Mouse (Mus musculus) monocyte, adult 2 months (primary cell): ENCODE data around the gene Rph3al.
A peak's percentile ranks its signal among the peaks of the same experiment; 100 is the strongest.

Source experiments
- DNase-seq, 2 experiments: peaks; one replicate each; pipeline ENCODE4 v3.0.0; 2022; ENCODE audit warnings: low spot score in 2 of 2, low read depth in 1 of 2

Rph3al gene

DNA sequence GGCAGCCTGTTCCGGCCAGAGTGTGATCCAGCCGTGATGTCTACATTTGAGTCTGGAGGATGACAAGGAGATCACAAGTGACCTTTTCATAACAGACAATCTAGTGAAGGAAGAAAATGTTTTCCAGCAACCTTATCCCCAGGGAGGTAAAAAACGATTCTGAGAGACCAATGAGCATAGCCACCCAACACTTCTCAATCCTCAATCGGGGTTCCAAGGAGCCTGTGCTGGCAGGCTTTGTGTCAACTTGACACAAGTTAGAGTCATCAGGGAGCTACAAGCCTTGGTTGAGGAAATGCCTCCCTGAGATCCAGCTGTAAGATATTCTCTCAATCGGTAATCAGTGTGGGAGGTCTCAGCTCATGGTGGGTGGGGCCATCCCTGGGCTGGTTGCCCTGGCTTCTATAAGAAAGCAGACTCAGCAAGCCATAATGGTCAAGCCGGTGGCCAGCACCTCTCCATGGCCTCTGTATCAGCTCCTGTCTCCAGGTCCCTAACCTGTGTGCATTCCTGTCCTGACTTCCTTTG lies at the start of gene Rph3al:
Rph3al (minus strand) TSS at position 51 of the 528 bp plus-strand sequence.
- DNase-seq: no peak

DNA sequence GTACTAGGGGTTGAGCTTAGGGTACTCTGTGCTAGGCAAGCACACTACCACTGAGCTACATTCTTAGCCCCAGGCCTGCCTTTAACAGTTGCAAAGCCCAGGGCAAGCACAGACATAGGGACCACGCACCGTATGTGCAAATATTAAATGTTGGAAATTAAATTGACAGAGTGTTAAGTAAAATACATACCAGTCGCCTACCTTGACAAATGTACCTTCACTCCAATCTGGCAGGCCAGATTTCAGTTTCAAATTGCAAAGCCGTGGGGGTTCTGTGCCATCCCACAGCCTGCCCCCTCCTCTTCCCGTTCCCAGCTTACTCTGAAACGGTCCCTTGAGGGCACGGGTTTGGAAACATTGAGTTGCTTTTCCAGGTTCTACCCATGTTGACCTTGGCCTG lies 47.7 kb upstream of the Rph3al start:
- DNase-seq: no peak

DNA sequence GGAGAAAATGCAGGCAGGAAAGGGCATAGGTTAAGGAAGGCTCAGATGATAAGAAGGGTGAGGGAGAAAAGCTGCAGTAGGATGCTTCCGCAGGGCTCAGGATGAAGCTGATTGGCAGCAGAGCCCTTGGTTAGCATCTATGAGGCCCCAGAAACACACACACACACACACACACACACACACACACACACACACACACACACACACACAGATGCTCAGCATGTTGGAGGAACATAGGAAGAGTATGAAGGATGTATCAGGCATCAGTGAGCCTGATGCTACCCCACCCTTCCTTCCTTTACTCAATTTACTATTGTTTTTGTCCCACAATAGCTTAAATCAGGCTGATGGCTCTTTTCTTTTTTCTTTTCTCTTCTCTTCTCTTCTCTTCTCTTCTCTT lies 46.4 kb upstream of the Rph3al start:
- no peak for DNase-seq

DNA sequence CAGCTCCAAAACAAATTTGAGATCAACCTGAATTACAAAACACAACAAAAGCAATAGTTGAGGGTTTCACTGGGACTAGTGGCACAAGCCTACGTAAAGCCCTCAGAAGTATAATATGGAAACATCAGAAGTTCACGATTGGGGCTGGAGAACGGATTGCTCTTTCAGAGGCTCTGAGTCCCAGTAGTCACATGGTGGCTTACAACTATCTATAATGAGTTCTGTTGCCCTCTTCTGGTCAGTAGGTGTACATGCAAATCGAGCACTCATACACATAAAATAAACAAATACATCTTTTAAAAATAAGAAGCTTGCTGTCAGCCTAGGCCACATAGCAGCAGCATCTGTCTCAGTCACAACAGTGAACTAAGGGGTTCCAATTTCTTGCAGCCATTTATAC lies 45.0 kb upstream of the Rph3al start:
- no peak for DNase-seq

DNA sequence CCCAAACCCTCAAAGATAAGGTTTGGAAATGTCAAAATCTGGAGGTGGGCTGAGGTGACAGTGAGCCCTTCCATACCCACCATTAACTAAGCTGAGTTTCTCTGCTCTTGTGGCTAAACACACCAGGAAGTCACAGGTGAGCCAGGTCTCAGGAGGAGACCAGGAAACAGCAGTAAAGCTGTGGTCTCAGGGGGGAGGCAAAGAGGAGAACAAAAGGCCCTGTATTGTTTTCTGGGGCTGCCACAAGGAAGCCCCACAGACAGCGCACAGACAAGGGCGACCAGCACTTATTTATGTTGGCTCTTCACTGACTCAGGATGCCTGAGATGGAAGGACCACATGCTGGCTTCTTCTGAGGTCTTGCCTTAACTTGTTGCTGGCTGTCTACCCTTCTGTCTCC lies 42.2 kb upstream of the Rph3al start:
- no peak for DNase-seq

DNA sequence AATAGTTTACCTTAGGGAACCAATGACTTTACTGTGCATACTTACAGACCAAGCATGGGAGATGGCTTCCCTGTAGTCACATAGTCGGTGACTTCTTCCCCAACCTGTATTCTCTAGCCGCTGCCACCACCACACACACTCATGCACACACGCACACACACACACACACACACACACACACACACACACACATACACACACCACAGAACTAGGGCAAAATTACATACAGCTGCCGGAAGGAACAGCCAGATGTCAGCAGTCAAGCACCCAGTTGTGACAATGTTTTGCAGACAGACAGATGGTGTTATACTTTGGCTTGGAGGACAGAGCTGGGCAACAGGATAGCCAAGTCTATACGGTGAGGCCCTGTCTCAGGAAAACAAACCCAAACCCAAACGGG lies 39.8 kb upstream of the Rph3al start:
- no peak for DNase-seq

DNA sequence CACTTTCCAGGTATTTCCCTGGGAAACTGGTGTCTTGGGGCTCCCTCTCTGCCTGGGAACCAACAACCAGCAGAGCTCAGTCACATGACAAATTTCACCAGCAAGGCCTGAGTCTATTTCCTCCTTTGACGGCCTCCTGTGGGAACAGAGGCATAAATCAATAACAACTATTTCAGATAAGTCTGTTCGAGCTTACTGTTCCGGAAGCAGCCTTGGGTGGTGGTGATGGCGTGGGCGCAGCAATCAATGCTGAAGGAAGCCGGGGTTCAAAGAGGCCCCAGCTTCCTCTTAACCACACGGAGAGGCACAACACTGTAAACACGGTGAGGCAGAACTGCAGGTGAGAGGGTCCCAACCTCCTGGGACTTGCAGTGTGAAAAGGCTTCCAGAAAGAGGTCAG lies 38.5 kb upstream of the Rph3al start:
- DNase-seq: no peak

DNA sequence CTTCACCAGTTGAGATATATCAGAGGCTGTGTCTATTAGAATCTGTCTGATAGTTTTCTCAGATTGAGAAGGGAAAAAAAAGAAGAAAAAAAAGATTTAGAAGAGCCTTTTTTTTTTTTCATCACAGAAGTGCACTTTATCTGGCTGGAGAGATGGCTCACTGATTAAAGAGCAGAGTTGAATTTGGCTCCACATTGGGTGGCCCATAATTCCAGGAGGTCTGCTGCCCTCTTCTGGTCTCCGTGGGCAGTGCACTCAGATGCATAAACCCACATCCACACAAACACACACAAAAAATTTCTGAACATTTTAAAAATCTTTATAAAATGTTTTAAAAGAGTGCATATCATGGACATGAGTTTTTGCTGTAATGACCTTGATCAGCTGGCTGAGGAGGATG lies 35.8 kb upstream of the Rph3al start:
- no peak for DNase-seq

DNA sequence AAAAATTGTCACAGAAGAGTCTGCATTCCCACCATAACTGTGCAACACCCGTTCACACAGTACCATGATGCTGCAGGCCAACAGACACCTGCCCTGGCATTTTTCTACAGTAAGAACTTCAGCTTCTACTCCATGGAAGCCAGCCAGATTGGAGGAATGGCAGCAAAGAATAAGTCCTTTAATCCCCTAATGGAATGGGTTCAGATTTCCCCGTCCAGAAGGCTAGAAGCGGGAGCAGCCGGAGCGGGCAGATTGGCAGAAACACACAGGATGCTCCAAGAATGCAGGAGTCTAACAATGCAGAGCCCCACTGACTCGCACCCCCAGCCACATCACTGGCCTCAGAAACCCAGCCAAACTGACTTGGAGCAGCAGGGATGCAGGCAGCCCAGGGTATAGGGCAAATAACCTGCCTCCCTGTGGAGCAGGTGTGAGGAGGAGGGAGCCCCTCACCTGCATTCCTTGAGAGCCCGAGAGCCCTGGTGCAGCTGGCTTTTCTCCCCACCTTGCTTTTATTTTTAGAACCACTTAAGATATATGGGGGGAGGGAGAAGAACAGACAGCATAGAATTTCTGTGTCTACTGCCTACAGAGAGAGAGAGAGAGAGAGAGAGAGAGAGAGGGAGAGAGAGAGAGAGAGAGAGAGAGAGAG lies 34.8 kb upstream of the Rph3al start:
- DNase-seq: no peak

DNA sequence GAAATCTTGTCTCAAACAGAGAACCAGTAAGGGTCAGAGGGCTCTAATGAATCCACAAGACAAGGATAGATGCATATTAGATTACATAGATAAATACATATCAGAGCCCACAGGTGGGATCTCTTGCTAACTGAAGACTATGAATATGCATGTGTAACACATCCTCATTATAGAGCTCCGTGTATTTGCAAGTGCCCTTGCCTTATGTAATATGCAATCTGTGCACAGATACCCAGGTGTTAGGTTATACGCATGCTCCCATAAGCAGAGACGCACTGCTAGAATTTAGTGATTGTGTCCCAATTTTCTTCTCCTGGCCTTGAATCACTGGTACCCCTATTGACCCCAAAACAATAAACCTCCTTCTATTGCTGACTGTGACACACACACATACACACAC lies 34.0 kb upstream of the Rph3al start:
- no peak for DNase-seq

DNA sequence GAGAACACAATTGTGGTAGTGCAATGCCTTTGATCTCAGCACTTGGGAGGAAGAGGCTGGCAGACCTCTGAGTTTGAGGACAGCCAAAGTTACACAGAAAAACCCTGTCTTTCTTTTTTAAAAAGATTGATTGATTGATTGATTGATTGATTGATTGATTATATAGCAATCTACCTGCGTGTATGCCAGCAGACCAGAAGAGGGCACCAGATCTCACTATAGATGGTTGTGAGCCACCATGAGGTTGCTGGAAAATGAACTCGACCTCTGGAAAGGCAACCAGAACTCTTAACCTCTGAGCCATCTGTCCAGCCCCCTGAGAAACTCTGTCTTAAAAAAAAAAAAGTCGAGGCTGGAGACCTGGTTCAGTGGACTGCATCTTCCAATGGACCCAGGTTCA lies 32.4 kb upstream of the Rph3al start:
- DNase-seq: no peak

DNA sequence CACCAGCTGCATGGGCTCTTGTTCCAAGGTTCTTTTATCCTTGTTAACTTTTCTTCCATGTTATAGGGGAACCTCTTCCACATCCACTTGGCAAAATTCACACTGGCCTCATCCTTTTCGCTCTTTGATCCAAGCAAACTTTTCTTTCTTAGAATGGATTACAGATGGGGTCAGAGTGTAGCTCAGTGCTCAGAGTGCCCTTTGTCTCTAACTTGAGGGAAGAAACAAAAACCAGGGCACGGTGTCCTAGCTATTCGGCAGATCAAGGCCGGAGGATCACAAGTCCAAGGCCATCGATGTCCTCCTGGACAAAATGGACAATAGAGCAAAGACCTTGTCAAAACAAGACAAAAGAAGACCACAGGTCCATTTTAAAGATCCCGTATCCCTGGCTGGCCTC lies 30.5 kb upstream of the Rph3al start:
- no peak for DNase-seq

DNA sequence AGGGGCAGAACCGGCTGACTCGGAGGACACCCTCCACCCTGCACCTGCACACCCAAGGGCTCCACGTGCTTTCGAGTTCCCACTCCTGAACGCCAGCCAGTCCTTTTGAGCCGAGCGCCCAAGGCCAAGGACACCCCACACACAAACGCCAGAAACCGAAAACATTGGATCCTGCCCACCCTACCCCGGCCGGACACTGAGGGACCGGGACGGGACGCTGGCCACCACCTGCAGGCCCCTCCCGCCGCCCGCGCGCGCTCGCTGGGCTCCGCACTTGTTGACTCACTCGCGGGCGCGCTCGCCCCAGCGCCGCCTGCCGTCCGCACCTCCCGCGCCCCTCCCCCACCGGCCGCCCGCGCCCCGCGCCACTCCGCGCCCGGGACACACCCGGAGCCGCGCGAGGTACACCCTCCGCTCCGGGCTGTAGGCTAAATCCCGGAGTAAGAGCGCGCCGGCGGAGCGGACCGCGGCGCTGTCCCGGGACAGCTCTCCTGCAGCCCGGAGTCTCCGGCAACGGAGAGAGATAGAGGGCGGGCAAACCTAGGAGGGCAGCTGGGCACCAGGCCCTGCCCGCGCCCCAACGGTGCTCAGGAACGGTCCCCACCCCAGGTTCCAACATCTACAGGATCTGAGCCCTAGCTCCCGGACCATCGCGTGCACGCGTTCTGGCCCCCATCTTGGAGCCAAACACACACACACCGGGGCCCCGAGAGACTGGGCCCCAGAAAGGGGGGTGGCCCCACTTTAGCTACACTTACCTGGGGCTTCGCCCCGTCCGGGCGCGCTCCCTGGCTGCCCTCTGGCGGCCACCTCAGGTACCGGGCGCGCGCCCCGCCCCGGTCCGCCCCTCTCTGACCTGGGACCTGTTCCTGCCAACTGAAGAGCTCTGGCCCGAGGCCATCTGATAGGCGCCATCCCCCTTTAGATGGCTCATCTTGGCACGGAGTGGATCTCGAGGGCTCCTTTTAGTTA lies 28.5 kb upstream of the Rph3al start:
- peak; percentile 6 to 24 for DNase-seq

DNA sequence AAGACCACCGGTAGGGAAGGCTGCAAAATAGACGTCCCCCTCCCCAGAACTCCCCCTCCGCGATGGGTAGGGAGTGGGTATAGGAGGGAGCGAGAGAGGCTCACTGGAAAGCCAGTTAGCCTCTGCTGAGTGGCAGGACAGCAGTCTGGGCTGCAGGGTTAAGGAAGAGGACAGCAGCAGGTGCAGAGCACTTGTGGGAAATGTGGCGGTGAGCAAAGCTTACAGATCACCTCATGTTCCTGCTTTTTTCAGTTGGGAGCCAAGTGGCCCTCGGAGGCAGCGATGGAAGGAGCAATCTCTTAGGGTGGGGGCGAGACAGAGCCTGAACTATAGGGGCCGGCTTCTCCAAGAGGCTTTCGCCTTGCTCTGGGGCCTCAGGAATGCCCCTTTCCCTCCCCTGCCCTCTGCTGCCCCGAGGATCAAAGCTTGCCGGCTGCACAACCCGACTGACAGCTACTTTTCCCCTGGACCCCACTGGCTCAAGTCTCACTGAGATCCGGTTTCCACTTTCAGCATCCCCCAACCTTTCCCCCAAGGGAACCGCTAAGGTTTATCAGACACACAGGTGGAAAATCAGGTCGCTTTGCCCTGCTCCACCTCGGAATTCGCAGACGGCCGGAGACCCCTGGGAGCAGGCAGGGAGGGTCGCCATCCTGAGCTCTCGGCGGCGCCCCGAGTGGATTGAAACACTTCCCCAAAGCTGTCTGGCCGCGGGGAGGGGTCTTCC lies 27.6 kb upstream of the Rph3al start:
- no peak for DNase-seq

DNA sequence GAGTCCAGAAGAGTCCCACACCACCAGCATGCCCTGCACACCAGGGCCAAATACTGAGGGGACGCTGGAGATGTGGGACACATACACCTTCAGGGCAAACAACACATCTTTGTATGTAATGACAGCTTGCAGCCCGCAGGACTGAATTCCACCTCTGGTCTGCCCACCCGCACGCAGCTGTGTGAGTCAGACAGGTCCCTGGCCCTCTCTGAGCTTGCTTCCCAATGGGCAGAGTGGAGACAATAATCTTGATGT lies 26.2 kb upstream of the Rph3al start:
- no peak for DNase-seq

DNA sequence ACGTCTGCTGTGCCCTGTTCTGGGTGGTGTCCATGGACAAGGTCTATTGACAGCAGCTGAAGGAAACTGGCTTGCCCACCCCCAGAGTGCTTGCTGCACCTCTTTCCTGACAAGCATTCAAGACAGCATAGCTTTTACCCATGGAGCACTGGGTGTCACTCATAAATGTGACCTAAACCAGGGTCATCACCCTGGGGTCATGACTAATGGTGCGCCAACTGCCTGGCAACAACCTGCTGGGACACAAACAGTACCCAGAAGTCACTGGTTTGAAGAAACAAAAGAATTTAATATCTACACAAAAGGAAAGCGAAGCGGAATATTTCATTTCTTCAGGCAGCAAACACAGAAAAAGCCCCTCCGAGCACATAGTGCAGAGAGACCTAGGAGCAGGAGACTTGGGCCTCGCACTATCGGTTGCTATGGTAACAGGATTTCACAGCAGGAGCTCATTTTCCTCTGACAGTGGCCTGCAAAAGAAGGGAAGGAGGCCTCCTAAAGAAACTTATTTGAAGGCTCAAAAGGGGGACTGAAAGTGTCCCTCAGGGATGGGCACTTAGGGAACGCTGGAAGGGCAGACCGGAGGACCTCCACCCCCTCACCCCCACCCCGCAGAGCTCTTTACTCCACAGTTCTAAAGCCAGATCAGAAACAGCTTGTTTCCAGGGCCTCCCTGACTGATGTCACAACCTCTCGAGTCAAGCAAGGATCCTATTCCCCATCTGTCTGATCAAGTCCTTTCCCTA lies 25.7 kb upstream of the Rph3al start:
- no peak for DNase-seq

DNA sequence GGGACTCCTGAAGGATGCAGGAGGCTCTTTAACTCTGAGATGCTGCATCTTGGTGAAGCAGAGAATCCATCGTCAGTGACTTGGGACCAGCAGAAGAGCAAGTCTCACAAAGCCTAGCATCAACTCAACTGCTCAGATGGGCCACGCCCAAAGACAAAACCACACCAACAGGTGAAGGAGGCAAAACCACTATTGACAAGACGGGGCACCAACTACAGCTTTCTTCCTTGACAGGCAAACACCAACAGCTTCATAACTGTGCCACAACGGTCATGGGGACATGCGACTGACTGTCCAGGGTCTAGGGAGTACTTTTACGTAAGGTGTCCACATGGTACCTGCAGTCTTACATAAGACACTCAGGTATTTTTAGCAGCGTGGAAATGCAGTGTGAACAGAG lies 23.6 kb upstream of the Rph3al start:
- DNase-seq: no peak

DNA sequence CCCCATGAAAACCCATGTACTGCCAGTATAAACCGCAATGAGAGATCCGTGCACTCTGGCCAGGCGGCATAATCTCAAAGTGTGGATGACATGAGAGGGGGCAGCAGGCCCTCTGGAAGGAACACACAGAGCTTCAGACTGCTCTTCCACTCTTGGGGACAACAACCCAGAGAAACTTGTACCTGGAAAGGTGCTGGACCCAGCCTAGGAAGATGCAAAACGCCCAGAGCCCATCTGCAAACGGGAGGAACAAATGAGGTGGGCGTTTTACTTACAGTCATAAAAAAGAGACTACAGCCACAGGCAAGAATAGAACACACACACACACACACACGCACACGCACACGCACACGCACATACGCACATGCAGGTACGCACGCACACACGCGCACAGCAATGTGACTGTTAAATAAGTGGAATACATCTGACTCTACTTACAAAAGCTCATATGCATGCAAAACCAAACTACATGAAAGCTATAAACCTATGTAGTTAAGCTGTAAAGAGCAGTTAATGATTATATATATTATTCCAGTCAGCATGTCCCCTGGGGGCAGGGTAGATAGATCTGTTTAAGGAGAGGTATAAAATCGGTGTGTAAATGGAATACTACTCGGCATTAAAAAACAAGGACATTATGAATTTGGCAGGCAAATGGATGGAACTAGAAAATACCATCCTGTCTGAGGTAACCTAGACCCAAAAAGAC lies 19.0 kb upstream of the Rph3al start:
- DNase-seq: no peak

DNA sequence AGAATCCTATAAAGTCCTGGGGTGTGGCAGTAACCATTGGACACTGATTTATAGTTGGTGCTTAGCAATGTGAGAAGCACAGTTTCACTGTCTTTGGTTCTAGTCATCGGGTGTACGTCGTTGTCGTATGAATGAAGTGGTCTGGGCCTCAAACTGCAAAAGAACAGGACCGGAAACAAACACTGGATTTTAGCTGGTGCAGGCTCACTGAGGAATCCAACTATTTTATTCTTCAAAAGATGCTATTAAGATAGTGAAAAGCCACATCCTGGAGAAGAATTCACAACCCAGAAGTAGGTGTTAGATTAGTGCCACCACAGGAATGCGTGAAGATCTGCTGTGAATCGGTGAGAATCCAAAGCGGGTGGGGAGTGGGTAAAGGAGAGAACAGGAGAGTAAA lies 18.4 kb upstream of the Rph3al start:
- DNase-seq: no peak

DNA sequence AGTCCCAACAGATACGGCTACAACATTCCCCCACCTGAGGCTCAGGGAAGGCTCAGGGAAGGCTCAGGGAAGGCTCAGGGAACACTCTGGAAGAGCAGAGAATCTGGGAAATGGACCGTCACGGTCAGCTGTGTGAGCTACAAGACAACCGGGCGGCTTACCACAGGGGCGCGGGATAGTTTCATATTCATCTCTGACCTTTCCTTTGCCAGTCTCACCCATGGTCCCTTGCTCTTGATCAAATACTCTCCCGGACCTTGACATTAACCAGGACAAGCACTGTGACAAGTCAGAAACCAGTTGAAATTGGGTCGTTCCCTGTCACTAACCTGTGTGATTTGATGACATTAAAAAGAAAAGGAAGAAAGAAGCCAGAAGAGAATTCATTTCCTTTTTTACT lies 16.7 kb upstream of the Rph3al start:
- no peak for DNase-seq

DNA sequence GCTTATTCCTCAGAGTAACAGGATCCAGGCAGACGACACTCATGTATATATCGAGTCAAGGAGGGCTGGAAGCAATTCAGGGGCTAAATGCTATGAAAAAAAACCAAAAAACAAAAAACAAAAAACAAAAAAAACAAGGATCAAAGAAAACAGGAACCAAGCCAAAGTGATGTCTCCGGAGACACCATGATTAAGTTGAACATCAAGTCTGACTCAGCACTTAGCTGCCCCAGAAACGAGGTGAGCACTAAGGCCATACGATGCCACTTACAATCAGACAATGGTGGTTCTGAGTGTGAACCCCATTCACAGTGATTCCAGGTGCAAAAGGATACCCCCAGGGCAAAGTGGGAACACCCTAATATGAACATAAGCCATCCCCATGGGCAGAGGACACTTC lies 13.7 kb upstream of the Rph3al start:
- no peak for DNase-seq
